Comparison of ENCODE assay signal across 8 mouse cellular contexts in genomic region chr17:74341151-74341550, GRCm38 (mm10). TPM values are rescaled to one million over a fixed set of nuclear protein-coding genes. Genes with fewer than 3 reads are reported as not detected.
A peak's percentile ranks its signal among the peaks of the same experiment; 100 is the strongest.
DNase-seq lines count a peak whose midpoint lies in the region; ATAC-seq and TF ChIP-seq lines count a peak whose summit lies in the region.

No protein-coding gene starts in this region.

- intact Hi-C loops in left cerebral cortex, postnatal 4 days (cut with DNase I), result no loop called here

- H3K27me3 ChIP-seq in kidney, embryonic 15.5 days, result no peaks in the 10 kb centered on the region
- H3K27me3 ChIP-seq in kidney, adult 2 months (replicated peaks; ENCODE audit: control insufficient read depth, insufficient read depth, low read length), result no peaks in the 10 kb centered on the region
- no peaks in the 10 kb centered on the region for H3K27me3 ChIP-seq in embryonic facial prominence, embryonic 14.5 days (replicated peaks; ENCODE audit: control insufficient read depth, insufficient read depth, low read length)
- no peaks in the 10 kb centered on the region for H3K27me3 ChIP-seq in hindbrain, embryonic 15.5 days
- H3K27me3 ChIP-seq in midbrain, postnatal 0 days (ENCODE audit: insufficient read depth, low read length), result no peaks in the 10 kb centered on the region

- H3K36me3 ChIP-seq in kidney, embryonic 15.5 days, result peaks cover 10% of the 10 kb centered on the region; the same call in 1 of the 2 replicates
- H3K36me3 ChIP-seq in kidney, adult 2 months (ENCODE audit: control insufficient read depth, insufficient read depth, low read length), result no peaks in the 10 kb centered on the region
- H3K36me3 ChIP-seq in embryonic facial prominence, embryonic 14.5 days (ENCODE audit: control insufficient read depth, insufficient read depth, low read length), result no peaks in the 10 kb centered on the region; the same call in 1 of the 2 replicates
- 0 out of 2 replicates have a peak, but pooled peaks cover 3% of the 10 kb centered on the region for H3K36me3 ChIP-seq in hindbrain, embryonic 15.5 days
- no peaks in the 10 kb centered on the region for H3K36me3 ChIP-seq in midbrain, postnatal 0 days (ENCODE audit: insufficient read depth, low read length)

- no peak for TF ChIP-seq CTCF in kidney, adult 2 months (conservative IDR thresholded peaks at IDR 0.05; ENCODE audit: insufficient read depth, insufficient read length, low read depth, low read length)
- no peak for TF ChIP-seq CTCF in midbrain, postnatal 0 days (IDR thresholded peaks at IDR 0.05)

- peak overlapping the region; percentile 73 for H3K4me2 ChIP-seq in kidney, embryonic 15.5 days
- H3K4me2 ChIP-seq in embryonic facial prominence, embryonic 14.5 days (ENCODE audit: low read depth, low read length), result peak overlapping the region; percentile 57
- H3K4me2 ChIP-seq in hindbrain, embryonic 15.5 days, result peak overlapping the region; percentile 63
- H3K4me2 ChIP-seq in midbrain, postnatal 0 days (ENCODE audit: low read depth, low read length, poor library complexity, severe bottlenecking), result peak overlapping the region; percentile 75

- peaks cover 32% of the 10 kb centered on the region for H3K4me1 ChIP-seq in kidney, embryonic 15.5 days
- peaks cover 6% of the 10 kb centered on the region; the same call in 1 of the 2 replicates for H3K4me1 ChIP-seq in kidney, adult 2 months (ENCODE audit: control insufficient read depth, insufficient read depth, low read length)
- peaks cover 21% of the 10 kb centered on the region for H3K4me1 ChIP-seq in embryonic facial prominence, embryonic 14.5 days (ENCODE audit: control insufficient read depth, insufficient read depth, low read length)
- H3K4me1 ChIP-seq in hindbrain, embryonic 15.5 days (replicated peaks), result peaks cover 41% of the 10 kb centered on the region
- peaks cover 10% of the 10 kb centered on the region for H3K4me1 ChIP-seq in midbrain, postnatal 0 days (ENCODE audit: insufficient read depth, low read length)

- no peak for ATAC-seq in kidney, embryonic 15.5 days (replicated peaks; ENCODE audit: low FRiP score)
- ATAC-seq in embryonic facial prominence, embryonic 14.5 days (ENCODE audit: low read depth), result no peak
- ATAC-seq in hindbrain, embryonic 15.5 days (ENCODE audit: low FRiP score, low read depth), result no peak
- no peak for ATAC-seq in midbrain, postnatal 0 days (ENCODE audit: low FRiP score)
- no peak for ATAC-seq in inflammation-experienced regulatory T-cells, adult 6 months

- 65% methylated on average over 5 of the region's 5 CpGs for WGBS in kidney, embryonic 15.5 days
- WGBS in kidney, adult 2 months, result 51% methylated on average over 5 of the region's 5 CpGs
- 48% methylated on average over 5 of the region's 5 CpGs for WGBS in embryonic facial prominence, embryonic 14.5 days
- 34% methylated on average over 5 of the region's 5 CpGs for WGBS in hindbrain, embryonic 15.5 days
- 18% methylated on average over 5 of the region's 5 CpGs for WGBS in midbrain, postnatal 0 days

- no peak overlapping the region for H3K27ac ChIP-seq in kidney, embryonic 15.5 days
- no peak overlapping the region for H3K27ac ChIP-seq in kidney, adult 2 months (ENCODE audit: insufficient read depth, low read depth, low read length)
- no peak overlapping the region for H3K27ac ChIP-seq in embryonic facial prominence, embryonic 14.5 days (replicated peaks; ENCODE audit: low read depth, low read length)
- H3K27ac ChIP-seq in hindbrain, embryonic 15.5 days (replicated peaks), result no peak overlapping the region
- no peak overlapping the region for H3K27ac ChIP-seq in midbrain, postnatal 0 days (ENCODE audit: low read depth, low read length)

- no peak overlapping the region for H3K9ac ChIP-seq in kidney, embryonic 15.5 days
- H3K9ac ChIP-seq in embryonic facial prominence, embryonic 14.5 days (ENCODE audit: low read depth, low read length), result 0 out of 2 replicates have a peak overlapping the region, but pooled peaks have one; percentile 35
- no peak overlapping the region; the same call in 1 of the 2 replicates for H3K9ac ChIP-seq in hindbrain, embryonic 15.5 days
- H3K9ac ChIP-seq in midbrain, postnatal 0 days (replicated peaks; ENCODE audit: low read length, poor library complexity, severe bottlenecking), result peak overlapping the region; percentile 42; the same call in 1 of the 2 replicates

- H3K4me3 ChIP-seq in kidney, embryonic 15.5 days (replicated peaks), result peak overlapping the region; percentile 70; the same call in 1 of the 2 replicates
- no peak overlapping the region for H3K4me3 ChIP-seq in kidney, adult 2 months (ENCODE audit: insufficient read depth, low read depth, low read length)
- H3K4me3 ChIP-seq in embryonic facial prominence, embryonic 14.5 days (ENCODE audit: low read depth, low read length), result peak overlapping the region; percentile 88; the same call in 1 of the 2 replicates
- H3K4me3 ChIP-seq in hindbrain, embryonic 15.5 days, result peak overlapping the region; percentile 80
- peak overlapping the region; percentile 97 for H3K4me3 ChIP-seq in midbrain, postnatal 0 days (ENCODE audit: low read depth, low read length)

- no peaks in the 10 kb centered on the region for H3K9me3 ChIP-seq in kidney, embryonic 15.5 days (replicated peaks)
- H3K9me3 ChIP-seq in embryonic facial prominence, embryonic 14.5 days (ENCODE audit: control insufficient read depth, low read length), result no peaks in the 10 kb centered on the region
- H3K9me3 ChIP-seq in hindbrain, embryonic 15.5 days, result no peaks in the 10 kb centered on the region
- no peaks in the 10 kb centered on the region for H3K9me3 ChIP-seq in midbrain, postnatal 0 days (ENCODE audit: low read length)

- DNase-seq in kidney, adult 2 months, result no peak
- peak; percentile 36 for DNase-seq in embryonic facial prominence, embryonic 14.5 days (ENCODE audit: low spot score)
- DNase-seq in midbrain, postnatal 0 days (ENCODE audit: low spot score), result peak; percentile 39
- DNase-seq in left cerebral cortex, postnatal 4 days, result no peak
- no peak for DNase-seq in right cerebral cortex, adult 2 months (ENCODE audit: low spot score in 2 of 2)

- TF ChIP-seq POLR2A in kidney, adult 2 months (IDR thresholded peaks at IDR 0.05; ENCODE audit: low read depth, low read length), result no peak

RNA-seq across cellular contexts. Expression of gene Spast, which starts 2.4 kb away (rescaled TPM):
- 13.0 and 14.4 TPM in 2 replicates for polyA plus RNA-seq in kidney, embryonic 15.5 days (2015; fragmentation: Nextera tagmentation; extraction: Ambion mirVana)
- polyA plus RNA-seq in kidney, adult 2 months (2012; rRNA removed), result 3.5 and 4.2 TPM in 2 replicates
- 23.3 and 24.9 TPM in 2 replicates for polyA plus RNA-seq in embryonic facial prominence, embryonic 14.5 days (2014; fragmentation: Nextera tagmentation; extraction: Ambion mirVana)
- 34.2 and 35.5 TPM in 2 replicates for polyA plus RNA-seq in hindbrain, embryonic 15.5 days (2015; fragmentation: Nextera tagmentation; extraction: Ambion mirVana)
- total RNA-seq in midbrain, postnatal 0 days (2014; rRNA removed), result 121 and 158 TPM in 2 replicates
- polyA plus RNA-seq in midbrain, postnatal 0 days (2015; fragmentation: Nextera tagmentation; extraction: Ambion mirVana), result 22.9 and 27.4 TPM in 2 replicates
- 100 to 1,000 TPM; 131 to 141 TPM for total RNA-seq in left cerebral cortex, postnatal 4 days (2021)
- polyA plus RNA-seq in inflammation-experienced regulatory T-cells, adult 6 months (2017; shearing (Covaris generic)), result 10 to 100 TPM in 2 of 3 experiments, 1 to 10 TPM in 1; 8.6 to 12.0 (median 11.1) TPM

RNA-seq across cellular contexts. Expression of gene Dpy30, which starts 17.4 kb away (rescaled TPM):
- polyA plus RNA-seq in kidney, embryonic 15.5 days (2015; fragmentation: Nextera tagmentation; extraction: Ambion mirVana), result 237 and 269 TPM in 2 replicates
- 38.1 and 57.3 TPM in 2 replicates for polyA plus RNA-seq in kidney, adult 2 months (2012; rRNA removed)
- polyA plus RNA-seq in embryonic facial prominence, embryonic 14.5 days (2014; fragmentation: Nextera tagmentation; extraction: Ambion mirVana), result 174 and 186 TPM in 2 replicates
- polyA plus RNA-seq in hindbrain, embryonic 15.5 days (2015; fragmentation: Nextera tagmentation; extraction: Ambion mirVana), result 210 and 224 TPM in 2 replicates
- total RNA-seq in midbrain, postnatal 0 days (2014; rRNA removed), result 64.0 and 68.0 TPM in 2 replicates
- 228 and 230 TPM in 2 replicates for polyA plus RNA-seq in midbrain, postnatal 0 days (2015; fragmentation: Nextera tagmentation; extraction: Ambion mirVana)
- 10 to 100 TPM; 73.7 to 74.0 TPM for total RNA-seq in left cerebral cortex, postnatal 4 days (2021)
- 100 to 1,000 TPM; 141 to 185 (median 142) TPM for polyA plus RNA-seq in inflammation-experienced regulatory T-cells, adult 6 months (2017; shearing (Covaris generic))

RNA-seq across cellular contexts. Expression of gene Memo1, which starts 45.8 kb away (rescaled TPM):
- polyA plus RNA-seq in kidney, embryonic 15.5 days (2015; fragmentation: Nextera tagmentation; extraction: Ambion mirVana), result 77.4 and 81.7 TPM in 2 replicates
- 38.7 and 43.1 TPM in 2 replicates for polyA plus RNA-seq in kidney, adult 2 months (2012; rRNA removed)
- 94.9 and 102 TPM in 2 replicates for polyA plus RNA-seq in embryonic facial prominence, embryonic 14.5 days (2014; fragmentation: Nextera tagmentation; extraction: Ambion mirVana)
- polyA plus RNA-seq in hindbrain, embryonic 15.5 days (2015; fragmentation: Nextera tagmentation; extraction: Ambion mirVana), result 51.1 and 51.6 TPM in 2 replicates
- total RNA-seq in midbrain, postnatal 0 days (2014; rRNA removed), result 45.5 and 54.4 TPM in 2 replicates
- polyA plus RNA-seq in midbrain, postnatal 0 days (2015; fragmentation: Nextera tagmentation; extraction: Ambion mirVana), result 36.8 and 37.5 TPM in 2 replicates
- 10 to 100 TPM; 72.2 to 80.8 TPM for total RNA-seq in left cerebral cortex, postnatal 4 days (2021)
- polyA plus RNA-seq in inflammation-experienced regulatory T-cells, adult 6 months (2017; shearing (Covaris generic)), result 10 to 100 TPM; 37.6 to 61.9 (median 45.4) TPM

RNA-seq across cellular contexts. Expression of gene Slc30a6, which starts 54.3 kb away (rescaled TPM):
- polyA plus RNA-seq in kidney, embryonic 15.5 days (2015; fragmentation: Nextera tagmentation; extraction: Ambion mirVana), result 45.1 and 48.2 TPM in 2 replicates
- 27.0 and 30.6 TPM in 2 replicates for polyA plus RNA-seq in kidney, adult 2 months (2012; rRNA removed)
- 35.0 and 38.4 TPM in 2 replicates for polyA plus RNA-seq in embryonic facial prominence, embryonic 14.5 days (2014; fragmentation: Nextera tagmentation; extraction: Ambion mirVana)
- 30.1 and 32.2 TPM in 2 replicates for polyA plus RNA-seq in hindbrain, embryonic 15.5 days (2015; fragmentation: Nextera tagmentation; extraction: Ambion mirVana)
- 16.7 and 19.1 TPM in 2 replicates for total RNA-seq in midbrain, postnatal 0 days (2014; rRNA removed)
- 23.5 and 24.5 TPM in 2 replicates for polyA plus RNA-seq in midbrain, postnatal 0 days (2015; fragmentation: Nextera tagmentation; extraction: Ambion mirVana)
- 10 to 100 TPM; 15.8 to 19.6 TPM for total RNA-seq in left cerebral cortex, postnatal 4 days (2021)
- polyA plus RNA-seq in inflammation-experienced regulatory T-cells, adult 6 months (2017; shearing (Covaris generic)), result 10 to 100 TPM; 27.6 to 31.2 (median 30.9) TPM

Comparison
In these comparisons a context has a peak if more than half of its experiments do, and no peak if none do; other contexts are left out.
1. H3K9ac ChIP-seq: peak in embryonic facial prominence, embryonic 14.5 days (single experiment) and midbrain, postnatal 0 days (single experiment); none in kidney, embryonic 15.5 days (single experiment) and hindbrain, embryonic 15.5 days (single experiment).
2. DNase-seq: peak in embryonic facial prominence, embryonic 14.5 days (single experiment) and midbrain, postnatal 0 days (single experiment); none in kidney, adult 2 months (single experiment), left cerebral cortex, postnatal 4 days (single experiment) and right cerebral cortex, adult 2 months (0 of 2).
3. Peak in every context shown above with its lines, with median percentiles within 50 percentile points of each other: H3K4me2 ChIP-seq.